Mouse (Mus musculus) embryo, embryonic 11 days (tissue): ENCODE data around the gene Stag1.

ENCODE experiments used
- DNase-seq: peaks from one replicate; pipeline ENCODE4 v3.0.0-alpha.2; 2015

Gene Stag1

GRCm38 (mm10) chr9:100597546-100597945 lies at the start of gene Stag1:
Gene Stag1, plus strand, starts transcription at chr9:100597798.
- no peak for DNase-seq

GRCm38 (mm10) chr9:100548313-100548712 lies 49.3 kb upstream of the Stag1 start:
- DNase-seq, result peak; percentile 11

GRCm38 (mm10) chr9:100555686-100556085 lies 41.9 kb upstream of the Stag1 start:
- DNase-seq, result no peak

- DNase-seq, result no peak
These were observed 39.5 kb upstream of the Stag1 start for GRCm38 (mm10) chr9:100558023-100558573.

- no peak for DNase-seq
These were observed 38.6 kb upstream of the Stag1 start for GRCm38 (mm10) chr9:100558991-100559390.

GRCm38 (mm10) chr9:100560251-100560890 lies 37.2 kb upstream of the Stag1 start:
- no peak for DNase-seq

GRCm38 (mm10) chr9:100569798-100570625 lies 27.6 kb upstream of the Stag1 start:
- peak; percentile 59 for DNase-seq

- DNase-seq, result peak; percentile 88
These were observed 26.9 kb upstream of the Stag1 start, which contains the start of gene Slc35g2 for GRCm38 (mm10) chr9:100570626-100571233. Gene Slc35g2, minus strand, starts transcription at chr9:100571090.

- DNase-seq, result no peak
These were observed 26.1 kb upstream of the Stag1 start for GRCm38 (mm10) chr9:100571511-100571910.

- DNase-seq, result no peak
These were observed 24.3 kb upstream of the Stag1 start for GRCm38 (mm10) chr9:100573300-100573699.

- no peak for DNase-seq
These were observed 23.7 kb upstream of the Stag1 start for GRCm38 (mm10) chr9:100573942-100574341.

- DNase-seq, result peak; percentile 13
These were observed 17.3 kb upstream of the Stag1 start for GRCm38 (mm10) chr9:100580196-100580740.

GRCm38 (mm10) chr9:100581543-100582492 lies 15.8 kb upstream of the Stag1 start:
- DNase-seq, result peak; percentile 48

- no peak for DNase-seq
These were observed 14.6 kb upstream of the Stag1 start for GRCm38 (mm10) chr9:100582883-100583575.

- no peak for DNase-seq
These were observed 13.6 kb upstream of the Stag1 start for GRCm38 (mm10) chr9:100584031-100584430.

GRCm38 (mm10) chr9:100590462-100590861 lies 7.1 kb upstream of the Stag1 start:
- DNase-seq, result no peak

- DNase-seq, result no peak
These were observed 1.3 kb upstream of the Stag1 start for GRCm38 (mm10) chr9:100596317-100596716.

- DNase-seq, result peak; percentile 43
These were observed 2.2 kb downstream of the Stag1 start for GRCm38 (mm10) chr9:100599761-100600328.

GRCm38 (mm10) chr9:100602130-100602529 lies 4.5 kb downstream of the Stag1 start:
- DNase-seq, result no peak

GRCm38 (mm10) chr9:100603156-100603555 lies 5.6 kb downstream of the Stag1 start:
- no peak for DNase-seq

- DNase-seq, result no peak
These were observed 7.9 kb downstream of the Stag1 start for GRCm38 (mm10) chr9:100605522-100605921.
